Mouse (Mus musculus): ENCODE results near the gene 1700008O03Rik. TPM values are rescaled to one million over a fixed set of nuclear protein-coding genes. Genes with fewer than 3 reads are reported as not detected.

1700008O03Rik gene
- polyA plus RNA-seq, 1 experiment from 2014 or later: 1.4 TPM

- no peak for ATAC-seq (ENCODE audit: borderline replicate concordance, extremely low read depth, low FRiP score, low TSS enrichment)
- Histone ChIP-seq H3K9ac (no peak overlapping the region), H3K4me2 (no peak overlapping the region), H3K36me3 (no peaks in the 10 kb centered on the region), H3K4me3 (no peak overlapping the region), H3K27ac (no peak overlapping the region), H3K4me1 (peaks cover 55% of the 10 kb centered on the region), H3K9me3 (no peaks in the 10 kb centered on the region), H3K27me3 (peaks cover 89% of the 10 kb centered on the region)
- 72% methylated on average over 6 of the region's 6 CpGs for WGBS
Measured at GRCm38 (mm10) chr7:44355411-44355810, 30.2 kb downstream of the 1700008O03Rik start.

GRCm38 (mm10) chr7:44353601-44354340, 31.8 kb downstream of the 1700008O03Rik start:
- H3K4me2 ChIP-seq: peak overlapping the region; percentile 30

GRCm38 (mm10) chr7:44352750-44353600, 32.6 kb downstream of the 1700008O03Rik start:
- H3K4me1 ChIP-seq: peaks cover 44% of the 10 kb centered on the region
- 2% methylated on average over 55 of the region's 71 CpGs for WGBS
- no peak for ATAC-seq (ENCODE audit: borderline replicate concordance, extremely low read depth, low FRiP score, low TSS enrichment)
- H3K27ac ChIP-seq: no peak overlapping the region
- H3K4me2 ChIP-seq: peak overlapping the region; percentile 30
- H3K4me3 ChIP-seq: peak overlapping the region; percentile 6
- H3K36me3 ChIP-seq: no peaks in the 10 kb centered on the region
- no peaks in the 10 kb centered on the region for H3K9me3 ChIP-seq
- peaks cover 89% of the 10 kb centered on the region for H3K27me3 ChIP-seq
- no peak overlapping the region for H3K9ac ChIP-seq

More at GRCm38 (mm10) chr7:44353601-44354340, 31.8 kb downstream of the 1700008O03Rik start:
- no peak overlapping the region for H3K27ac ChIP-seq
- H3K4me3 ChIP-seq: 0 out of 2 replicates have a peak overlapping the region, but pooled peaks have one; percentile 6
- H3K36me3 ChIP-seq: no peaks in the 10 kb centered on the region
- H3K9me3 ChIP-seq: no peaks in the 10 kb centered on the region
- peaks cover 44% of the 10 kb centered on the region for H3K4me1 ChIP-seq
- peaks cover 88% of the 10 kb centered on the region for H3K27me3 ChIP-seq
- no peak overlapping the region for H3K9ac ChIP-seq
- WGBS: 3% methylated on average over 30 of the region's 35 CpGs
- ATAC-seq (ENCODE audit: borderline replicate concordance, extremely low read depth, low FRiP score, low TSS enrichment): no peak

GRCm38 (mm10) chr7:44351881-44352749, 33.5 kb downstream of the 1700008O03Rik start:
- no peaks in the 10 kb centered on the region for H3K9me3 ChIP-seq
- H3K4me1 ChIP-seq: peaks cover 38% of the 10 kb centered on the region
- no peak for ATAC-seq (ENCODE audit: borderline replicate concordance, extremely low read depth, low FRiP score, low TSS enrichment)
- peak overlapping the region; percentile 63; the same call in 1 of the 2 replicates for H3K4me2 ChIP-seq
- no peak overlapping the region for H3K27ac ChIP-seq
- peaks cover 81% of the 10 kb centered on the region for H3K27me3 ChIP-seq
- 4% methylated on average over 65 of the region's 71 CpGs for WGBS
- no peaks in the 10 kb centered on the region for H3K36me3 ChIP-seq
- 0 out of 2 replicates have a peak overlapping the region, but pooled peaks have one; percentile 6 for H3K4me3 ChIP-seq
- H3K9ac ChIP-seq: no peak overlapping the region

GRCm38 (mm10) chr7:44350957-44351711, 34.5 kb downstream of the 1700008O03Rik start:
- Histone ChIP-seq H3K4me3 (peak overlapping the region; percentile 28), H3K9me3 (no peaks in the 10 kb centered on the region), H3K36me3 (no peaks in the 10 kb centered on the region), H3K4me1 (peaks cover 31% of the 10 kb centered on the region), H3K4me2 (peak overlapping the region; percentile 63), H3K9ac (peak overlapping the region; percentile 36), H3K27ac (no peak overlapping the region), H3K27me3 (peaks cover 71% of the 10 kb centered on the region)
- ATAC-seq (ENCODE audit: borderline replicate concordance, extremely low read depth, low FRiP score, low TSS enrichment): peak; percentile 46
- 5% methylated on average over 25 of the region's 25 CpGs for WGBS

- H3K27me3 ChIP-seq: peaks cover 50% of the 10 kb centered on the region
- ATAC-seq (ENCODE audit: borderline replicate concordance, extremely low read depth, low FRiP score, low TSS enrichment): no peak
Measured at GRCm38 (mm10) chr7:44349043-44349442, 36.6 kb downstream of the 1700008O03Rik start.

GRCm38 (mm10) chr7:44344622-44345021, 41.0 kb downstream of the 1700008O03Rik start:
- WGBS: 60% methylated on average over 12 of the region's 12 CpGs

More at GRCm38 (mm10) chr7:44349043-44349442, 36.6 kb downstream of the 1700008O03Rik start:
- H3K4me1 ChIP-seq: peaks cover 31% of the 10 kb centered on the region
- no peaks in the 10 kb centered on the region for H3K9me3 ChIP-seq
- H3K4me2 ChIP-seq: no peak overlapping the region
- no peaks in the 10 kb centered on the region for H3K36me3 ChIP-seq
- H3K4me3 ChIP-seq: no peak overlapping the region
- H3K27ac ChIP-seq: no peak overlapping the region
- no peak overlapping the region for H3K9ac ChIP-seq
- 18% methylated on average over 3 of the region's 3 CpGs for WGBS

GRCm38 (mm10) chr7:44343459-44344015, 42.1 kb downstream of the 1700008O03Rik start:
- no peak overlapping the region for H3K9ac ChIP-seq
- no peak overlapping the region for H3K4me3 ChIP-seq
- ATAC-seq (ENCODE audit: borderline replicate concordance, extremely low read depth, low FRiP score, low TSS enrichment): peak; percentile 43; the same call in 1 of the 2 replicates
- H3K36me3 ChIP-seq: no peaks in the 10 kb centered on the region
- WGBS: 15% methylated on average over 11 of the region's 11 CpGs
- peak overlapping the region; percentile 9; the same call in 1 of the 2 replicates for H3K4me2 ChIP-seq
- H3K9me3 ChIP-seq: no peaks in the 10 kb centered on the region
- H3K4me1 ChIP-seq: peaks cover 4% of the 10 kb centered on the region; the same call in 1 of the 2 replicates
- H3K27ac ChIP-seq: no peak overlapping the region
- peaks cover 15% of the 10 kb centered on the region for H3K27me3 ChIP-seq

More at GRCm38 (mm10) chr7:44344622-44345021, 41.0 kb downstream of the 1700008O03Rik start:
- H3K9me3 ChIP-seq: no peaks in the 10 kb centered on the region
- H3K27ac ChIP-seq: no peak overlapping the region
- no peak overlapping the region for H3K4me3 ChIP-seq
- no peak for ATAC-seq (ENCODE audit: borderline replicate concordance, extremely low read depth, low FRiP score, low TSS enrichment)
- no peak overlapping the region for H3K4me2 ChIP-seq
- H3K36me3 ChIP-seq: no peaks in the 10 kb centered on the region
- no peak overlapping the region for H3K9ac ChIP-seq
- H3K4me1 ChIP-seq: peaks cover 4% of the 10 kb centered on the region; the same call in 1 of the 2 replicates
- peaks cover 8% of the 10 kb centered on the region for H3K27me3 ChIP-seq

GRCm38 (mm10) chr7:44341714-44342113, 43.9 kb downstream of the 1700008O03Rik start:
- no peak overlapping the region for H3K4me2 ChIP-seq
- 65% methylated on average over 5 of the region's 5 CpGs for WGBS
- no peak overlapping the region for H3K4me3 ChIP-seq
- ATAC-seq (ENCODE audit: borderline replicate concordance, extremely low read depth, low FRiP score, low TSS enrichment): no peak
- H3K36me3 ChIP-seq: no peaks in the 10 kb centered on the region
- no peak overlapping the region for H3K27ac ChIP-seq
- H3K9me3 ChIP-seq: no peaks in the 10 kb centered on the region
- no peak overlapping the region for H3K9ac ChIP-seq
- peaks cover 4% of the 10 kb centered on the region; the same call in 1 of the 2 replicates for H3K4me1 ChIP-seq
- H3K27me3 ChIP-seq: peaks cover 29% of the 10 kb centered on the region

- H3K36me3 ChIP-seq: no peaks in the 10 kb centered on the region
- ATAC-seq (ENCODE audit: borderline replicate concordance, extremely low read depth, low FRiP score, low TSS enrichment): no peak
- no peak overlapping the region for H3K9ac ChIP-seq
- H3K9me3 ChIP-seq: no peaks in the 10 kb centered on the region
- H3K27ac ChIP-seq: no peak overlapping the region
- peaks cover 5% of the 10 kb centered on the region; the same call in 1 of the 2 replicates for H3K4me1 ChIP-seq
- no peak overlapping the region for H3K4me2 ChIP-seq
- 65% methylated on average over 10 of the region's 10 CpGs for WGBS
- H3K27me3 ChIP-seq: peaks cover 35% of the 10 kb centered on the region
- H3K4me3 ChIP-seq: no peak overlapping the region
Measured at GRCm38 (mm10) chr7:44341119-44341518, 44.5 kb downstream of the 1700008O03Rik start.
